ENCODE assay signal across 31 mouse cellular contexts in the genomic region with DNA sequence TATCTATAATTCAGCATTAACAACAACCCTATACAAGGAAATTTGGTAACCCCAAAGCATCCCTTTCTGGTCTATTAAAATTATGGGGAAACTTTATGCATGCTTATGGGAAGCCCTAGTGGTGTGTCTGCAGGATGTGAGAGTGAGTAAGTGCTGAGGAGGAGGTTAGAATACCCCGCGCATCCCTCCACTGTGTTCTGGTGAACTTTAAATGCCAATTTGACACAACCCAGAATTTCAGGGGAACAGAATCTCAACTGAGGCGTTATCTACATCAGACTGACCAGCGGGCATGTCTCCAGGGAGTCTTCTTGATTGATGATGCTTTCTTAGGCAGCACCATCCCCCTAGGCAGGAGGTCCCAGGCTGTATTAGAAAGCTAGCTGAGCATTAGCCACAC. TPM values are rescaled to one million over a fixed set of nuclear protein-coding genes. Genes with fewer than 3 reads are reported as not detected.
"Had no signal": no experiment of that assay in that cellular context is flagged by ENCODE, and none has a peak within 500 bp of the region (broad histone marks: within the 10 kb centered on the region; RNA-seq: fewer than 3 reads in every experiment).

No protein-coding gene starts in this region.

- H3K4me2 ChIP-seq: liver, embryonic 13.5 days had no signal

- H3K9me3 ChIP-seq: liver, embryonic 13.5 days had no signal

- H3K27ac ChIP-seq: layer of hippocampus, adult 2 months; liver, embryonic 13.5 days had no signal

- H3K27me3 ChIP-seq: liver, embryonic 13.5 days had no signal

- H3K9ac ChIP-seq: liver, embryonic 13.5 days had no signal

- DNase-seq: kidney, adult 9 months; kidney, postnatal 14 days; kidney, postnatal 4 days; layer of hippocampus, adult 9-11 months; layer of hippocampus, postnatal 36 days; liver, embryonic 13.5 days; lung, adult 2 months; lung, postnatal 14 days; lung, postnatal 4 days; midbrain, embryonic 14.5 days; right cerebral cortex, postnatal 14 days; right cerebral cortex, postnatal 4 days; thymus, adult 2 months; thymus, postnatal 14 days; thymus, postnatal 4 days had no signal

- H3K4me3 ChIP-seq: layer of hippocampus, adult 2 months; left cerebral cortex, adult 2 months; liver, embryonic 13.5 days had no signal

RNA-seq across cellular contexts. Expression of gene Gm6034, which starts 16.9 kb away (rescaled TPM):
- total RNA-seq: layer of hippocampus, adult 2 months; left cerebral cortex, adult 2 months; left cerebral cortex, postnatal 10 days; megakaryocyte progenitor cell, adult 5-6 weeks had no signal
- polyA plus RNA-seq: kidney, embryonic 16.5 days; limb, embryonic 11.5 days; limb, embryonic 14.5 days; liver, embryonic 13.5 days; liver, embryonic 16.5 days; lung, adult 2 months; lung, embryonic 16.5 days; midbrain, embryonic 14.5 days; midbrain, postnatal 0 days; neural tube, embryonic 11.5 days; neural tube, embryonic 14.5 days; stomach, embryonic 14.5 days; stomach, postnatal 0 days had no signal

RNA-seq across cellular contexts. Expression of gene Gm11127, which starts 32.3 kb away (rescaled TPM):
- total RNA-seq: left cerebral cortex, postnatal 10 days; liver, adult 2 months; megakaryocyte progenitor cell, adult 5-6 weeks; megakaryocyte-erythroid progenitor cell, adult 5-6 weeks; midbrain, postnatal 0 days had no signal
- polyA plus RNA-seq: kidney, embryonic 16.5 days; limb, embryonic 11.5 days; liver, adult 2 months; liver, embryonic 13.5 days; lung, adult 2 months; lung, embryonic 16.5 days; midbrain, embryonic 14.5 days; neural tube, embryonic 11.5 days; neural tube, embryonic 14.5 days; stomach, embryonic 14.5 days had no signal
